ENCODE assay signal across 15 mouse cellular contexts in the genomic region with DNA sequence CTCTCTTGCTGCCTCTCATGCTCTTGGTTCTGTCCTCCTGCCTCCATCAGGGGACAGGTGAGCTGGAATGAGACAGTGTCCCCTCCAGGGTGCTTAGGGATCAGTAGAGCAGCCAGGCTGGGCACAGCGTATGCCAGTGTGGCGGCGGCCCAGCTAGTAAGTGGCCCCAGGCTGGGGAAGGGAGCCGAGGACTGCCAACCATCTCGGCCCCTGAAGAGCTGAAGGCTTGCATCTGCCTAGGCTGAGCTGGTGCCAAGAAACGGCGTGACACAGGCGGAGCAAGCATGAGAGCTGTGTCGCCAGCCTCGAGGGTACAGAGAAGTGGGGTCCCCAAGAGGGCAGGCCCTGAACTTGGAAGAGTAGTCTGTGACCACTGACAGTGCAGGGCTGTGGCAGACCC. TPM values are rescaled to one million over a fixed set of nuclear protein-coding genes. Genes with fewer than 3 reads are reported as not detected.
DNase-seq lines count a peak whose midpoint lies in the region.
"Had no signal": no experiment of that assay in that cellular context is flagged by ENCODE, and none has a peak within 500 bp of the region (broad histone marks: within the 10 kb centered on the region; RNA-seq: fewer than 3 reads in every experiment).

No protein-coding gene starts in this region.

- intact Hi-C loops in left cerebral cortex, postnatal 4 days (cut with DNase I): no loop called here
- intact Hi-C loops in left cerebral cortex, postnatal 25 days (cut with DNase I): no loop called here
- intact Hi-C loops in left cerebral cortex, postnatal 14 days (cut with DNase I): no loop called here

- peak; percentile 36 for DNase-seq in adrenal gland, postnatal 10 days
- no peak for DNase-seq in adrenal gland, postnatal 14 days
- DNase-seq in left cerebral cortex, postnatal 4 days: peak; percentile 88
- no peak for DNase-seq in left cerebral cortex, postnatal 25 days (ENCODE audit: low spot score in 2 of 2)
- DNase-seq in cerebellum, adult 11 months: peak; percentile 62
- DNase-seq in fat pad, adult 2 months (ENCODE audit: extremely low read depth, low read depth, low spot score): peak; percentile 14
- DNase-seq in Muller cell, postnatal 12 days (ENCODE audit: inconsistent ontology term): no peak
- DNase-seq in left cerebral cortex, postnatal 14 days (ENCODE audit: low spot score in 2 of 2): no peak
- DNase-seq: adrenal gland, postnatal 36 days; kidney, adult 2 months; retina, postnatal 1 day had no signal

RNA-seq across cellular contexts. Expression of a gene that starts 8.9 kb away (rescaled TPM):
- total RNA-seq in adrenal gland, postnatal 10 days (2021): under 1 TPM in 1 of 2 experiments, not detected in 1; 0.18 TPM
- total RNA-seq in adrenal gland, postnatal 14 days (2021): 0.15 and 0.41 TPM in 2 replicates
- 1 to 10 TPM; 2.2 to 4.3 TPM for total RNA-seq in left cerebral cortex, postnatal 4 days (2021)
- total RNA-seq in left cerebral cortex, postnatal 25 days (2021): 10 to 100 TPM; 13.8 to 16.0 TPM
- 10 to 100 TPM in 1 of 2 experiments, 1 to 10 TPM in 1; 5.8 to 14.4 TPM for total RNA-seq in left cerebral cortex, postnatal 14 days (2021)
- total RNA-seq: common myeloid progenitor, adult 5-6 weeks; heart, adult 8-10 months; heart, postnatal 25 days; megakaryocyte, adult 5-6 weeks had no signal

RNA-seq across cellular contexts. Expression of a gene that starts 33.2 kb away (rescaled TPM):
- total RNA-seq in adrenal gland, postnatal 10 days (2021): 10 to 100 TPM; 33.4 to 36.0 TPM
- 35.1 and 36.7 TPM in 2 replicates for total RNA-seq in adrenal gland, postnatal 14 days (2021)
- total RNA-seq in left cerebral cortex, postnatal 4 days (2021): 10 to 100 TPM; 24.9 to 31.3 TPM
- total RNA-seq in left cerebral cortex, postnatal 25 days (2021): 10 to 100 TPM; 27.8 to 30.8 TPM
- total RNA-seq in left cerebral cortex, postnatal 14 days (2021): 10 to 100 TPM; 25.7 to 30.7 TPM

RNA-seq across cellular contexts. Expression of a gene that starts 33.5 kb away (rescaled TPM):
- total RNA-seq in adrenal gland, postnatal 10 days (2021): 1,000 to 10,000 TPM; 1,230 to 1,238 TPM
- total RNA-seq in adrenal gland, postnatal 14 days (2021): 1,088 and 1,101 TPM in 2 replicates
- total RNA-seq in left cerebral cortex, postnatal 4 days (2021): 100 to 1,000 TPM; 253 to 282 TPM
- total RNA-seq in left cerebral cortex, postnatal 25 days (2021): 100 to 1,000 TPM; 379 to 407 TPM
- total RNA-seq in left cerebral cortex, postnatal 14 days (2021): 100 to 1,000 TPM; 429 to 434 TPM

Comparison
In these comparisons a context has a peak if more than half of its experiments do, and no peak if none do; other contexts are left out.
1. DNase-seq: peak in adrenal gland, postnatal 10 days (single experiment), left cerebral cortex, postnatal 4 days (single experiment), cerebellum, adult 11 months (single experiment) and fat pad, adult 2 months (single experiment); none in adrenal gland, postnatal 14 days (single experiment), left cerebral cortex, postnatal 25 days (0 of 2), Muller cell, postnatal 12 days (single experiment) and left cerebral cortex, postnatal 14 days (0 of 2).